Mouse (Mus musculus) bone marrow macrophage, adult 2 months (primary cell): Measurements from ENCODE around the gene Ost4. TPM values are rescaled to one million over a fixed set of nuclear protein-coding genes. Genes with fewer than 3 reads are reported as not detected.

Source experiments
- H3K27ac ChIP-seq: 2 replicates; pipeline ENCODE4 v1.5.1; 2012; ENCODE audit warnings: low read depth, low read length; ENCODE audit not compliant: insufficient read depth
- H3K4me1 ChIP-seq: 2 replicates; pipeline ENCODE4 v1.6.1; 2012; ENCODE audit warnings: low read length; ENCODE audit not compliant: control insufficient read depth, insufficient read depth
- H3K4me3 ChIP-seq: 2 replicates; pipeline ENCODE4 v1.5.1; 2012; ENCODE audit warnings: mild to moderate bottlenecking, low read length, moderate library complexity; ENCODE audit not compliant: insufficient read depth
- CTCF ChIP-seq: IDR thresholded peaks from 2 replicates; pipeline ENCODE4 v1.5.1; 2012; ENCODE audit warnings: low read depth, mild to moderate bottlenecking, low read length, moderate library complexity
- POLR2A ChIP-seq: IDR thresholded peaks from 2 replicates; pipeline ENCODE4 v1.6.1; 2012; ENCODE audit warnings: mild to moderate bottlenecking, low read depth, low read length, borderline replicate concordance
- polyA plus RNA-seq: library from polyadenylated mRNA; stranded (reverse); fragments of >200 nt; gene quantifications from 2 replicates; pipeline ENCODE4 v1.2.4, GENCODE M21; 2012; ENCODE audit not compliant: missing spikeins, insufficient read depth, insufficient read length

Ost4 gene
- 317 and 358 TPM in 2 replicates for polyA plus RNA-seq

DNA sequence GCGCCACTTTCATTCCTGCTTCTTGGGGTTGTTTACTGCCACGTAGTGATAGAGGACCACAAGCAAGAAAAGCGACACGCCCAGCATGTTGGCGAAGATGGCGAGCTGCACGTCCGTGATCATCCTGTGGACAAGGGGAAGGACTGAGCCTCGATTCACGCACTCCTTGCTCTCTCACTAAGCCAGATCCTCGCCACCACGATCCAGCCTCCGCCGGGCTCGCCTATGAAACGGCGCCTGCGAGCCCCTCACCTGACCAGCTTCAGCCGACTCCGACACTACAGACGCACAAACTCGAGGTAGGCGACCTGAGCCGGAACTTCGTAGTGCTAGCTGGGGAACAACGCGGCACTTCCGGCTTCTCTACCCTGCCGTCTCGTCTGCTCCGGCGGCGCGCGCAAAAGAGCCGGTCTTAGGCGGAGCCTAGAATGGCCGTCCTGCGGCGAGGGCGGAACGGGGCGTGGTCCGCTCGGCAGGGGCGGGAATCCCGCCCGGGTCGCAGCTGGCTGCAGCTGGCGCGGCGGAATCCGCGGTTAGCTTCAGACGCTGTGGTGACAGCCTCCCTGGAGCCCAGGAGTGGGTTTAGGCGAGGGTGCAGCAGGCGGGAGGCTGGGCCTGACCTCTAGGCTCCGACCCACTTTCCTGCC is at the start of gene Ost4:
Ost4 (minus strand) TSS at position 376 of the 647 bp plus-strand sequence.
- TF ChIP-seq CTCF (no peak), POLR2A (peak; percentile 9; the same call in 1 of the 2 replicates)
- peak within 1 kb of the TSS; percentile 87 for H3K4me3 ChIP-seq
- peak within 1 kb of the TSS; percentile 44 for H3K27ac ChIP-seq
- H3K4me1 ChIP-seq = peaks cover 10% of the 10 kb centered on the region

DNA sequence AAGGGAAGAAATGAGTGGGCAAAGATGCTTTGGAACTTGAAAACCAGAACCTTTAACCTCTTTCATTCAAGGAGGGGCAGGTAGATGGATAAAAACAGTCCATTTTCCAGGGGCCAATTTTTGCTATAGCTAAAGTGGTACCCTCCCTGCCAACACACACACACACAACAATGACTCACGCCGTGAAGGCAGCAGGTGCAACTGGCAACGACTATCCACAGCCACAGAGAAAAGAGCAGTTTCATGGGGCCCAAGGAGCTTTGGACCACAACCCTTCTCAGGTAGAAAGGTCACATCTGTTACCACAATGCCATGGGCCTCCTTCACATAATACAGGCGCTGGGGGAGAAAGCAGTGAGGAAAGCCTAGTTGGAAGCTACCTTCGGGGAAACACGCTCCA is 48.2 kb upstream of the Ost4 start:
- Histone ChIP-seq H3K4me3 (no peak overlapping the region), H3K4me1 (peaks cover 20% of the 10 kb centered on the region), H3K27ac (no peak overlapping the region)
- TF ChIP-seq POLR2A = no peak
- TF ChIP-seq CTCF = no peak

DNA sequence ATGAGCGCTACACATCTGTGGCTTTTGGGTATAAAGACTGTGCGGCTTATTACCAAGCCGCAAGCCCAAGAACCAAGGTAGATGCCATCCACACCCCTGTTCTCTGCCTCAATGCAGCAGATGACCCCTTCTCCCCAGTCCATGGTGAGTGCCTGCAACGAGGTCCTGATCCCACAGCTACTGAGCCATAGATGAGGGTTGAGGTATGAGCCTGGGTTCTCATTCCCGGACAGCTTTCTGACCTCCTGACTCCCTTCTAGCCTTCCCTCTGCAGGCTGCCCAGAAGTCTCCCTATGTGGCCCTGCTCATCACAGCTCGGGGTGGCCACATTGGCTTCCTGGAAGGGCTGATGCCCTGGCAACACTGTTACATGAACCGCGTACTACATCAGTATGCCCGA is 47.0 kb upstream of the Ost4 start:
- no peak for TF ChIP-seq CTCF
- TF ChIP-seq POLR2A = no peak
- H3K4me3 ChIP-seq = no peak overlapping the region
- H3K4me1 ChIP-seq = peaks cover 23% of the 10 kb centered on the region
- H3K27ac ChIP-seq = no peak overlapping the region

DNA sequence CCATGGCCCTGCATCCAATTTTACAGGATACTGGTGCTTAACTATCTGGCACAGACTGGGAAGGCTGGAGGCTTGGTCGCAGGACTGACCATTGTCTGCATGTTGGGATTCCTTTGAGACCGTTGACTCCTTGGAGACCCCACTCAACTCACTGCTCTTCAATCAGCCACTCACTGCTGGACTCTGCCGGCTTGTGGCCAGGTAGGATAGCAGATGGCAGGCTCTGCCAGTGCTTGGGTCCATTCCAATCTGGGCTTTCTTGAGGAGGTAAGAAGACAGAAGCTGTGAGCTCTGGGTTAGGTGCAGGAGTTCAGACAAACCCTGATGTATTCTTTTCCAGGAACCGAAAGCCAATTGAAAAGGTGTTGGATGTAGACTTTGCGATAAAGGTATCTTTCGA is 46.5 kb upstream of the Ost4 start:
- no peak for TF ChIP-seq POLR2A
- no peak for TF ChIP-seq CTCF
- peaks cover 27% of the 10 kb centered on the region for H3K4me1 ChIP-seq
- H3K27ac ChIP-seq = no peak overlapping the region
- no peak overlapping the region for H3K4me3 ChIP-seq

DNA sequence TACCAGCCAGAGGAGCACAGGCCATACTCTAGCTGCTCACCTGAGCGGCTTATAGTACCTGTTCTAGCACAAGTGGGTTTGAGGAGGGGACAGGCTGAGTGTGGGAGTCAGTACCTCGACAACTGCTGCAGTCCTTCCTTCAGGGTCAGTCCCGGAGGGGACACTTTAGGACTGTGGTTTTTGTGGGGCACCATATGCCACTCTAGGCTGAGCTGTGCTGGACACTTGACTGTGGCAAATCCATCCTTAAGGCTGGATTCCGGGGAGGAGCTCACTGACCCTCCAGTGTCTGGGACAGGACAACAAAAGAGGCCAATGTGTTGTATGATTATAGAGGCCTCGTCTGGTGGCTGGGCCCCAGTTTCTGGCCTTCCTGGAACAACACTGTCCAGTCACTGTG is 45.0 kb upstream of the Ost4 start:
- TF ChIP-seq CTCF = no peak
- no peak for TF ChIP-seq POLR2A
- no peak overlapping the region for H3K4me3 ChIP-seq
- H3K27ac ChIP-seq = no peak overlapping the region
- H3K4me1 ChIP-seq = peaks cover 13% of the 10 kb centered on the region

DNA sequence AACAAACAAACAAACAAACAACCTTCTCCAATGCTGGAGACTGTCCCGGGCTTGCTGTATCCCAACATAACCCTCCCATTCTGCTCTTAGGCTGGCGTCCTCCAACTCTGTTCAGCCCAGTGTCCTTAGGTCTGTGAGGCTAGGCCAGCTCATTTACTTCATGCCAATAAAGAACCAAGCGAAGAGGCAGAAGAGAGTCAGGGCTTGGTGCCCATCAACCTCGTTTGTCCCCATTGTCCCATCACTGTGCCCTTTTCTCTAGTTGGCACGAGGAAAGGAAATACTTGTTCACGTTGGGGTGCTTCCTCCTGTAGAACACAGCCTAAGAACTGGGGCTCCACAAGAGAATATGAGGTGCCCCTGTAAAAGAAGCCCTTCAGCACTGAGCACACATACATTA is 44.1 kb upstream of the Ost4 start:
- H3K4me1 ChIP-seq = peaks cover 13% of the 10 kb centered on the region
- no peak overlapping the region for H3K27ac ChIP-seq
- no peak overlapping the region for H3K4me3 ChIP-seq
- no peak for TF ChIP-seq POLR2A
- TF ChIP-seq CTCF = no peak

DNA sequence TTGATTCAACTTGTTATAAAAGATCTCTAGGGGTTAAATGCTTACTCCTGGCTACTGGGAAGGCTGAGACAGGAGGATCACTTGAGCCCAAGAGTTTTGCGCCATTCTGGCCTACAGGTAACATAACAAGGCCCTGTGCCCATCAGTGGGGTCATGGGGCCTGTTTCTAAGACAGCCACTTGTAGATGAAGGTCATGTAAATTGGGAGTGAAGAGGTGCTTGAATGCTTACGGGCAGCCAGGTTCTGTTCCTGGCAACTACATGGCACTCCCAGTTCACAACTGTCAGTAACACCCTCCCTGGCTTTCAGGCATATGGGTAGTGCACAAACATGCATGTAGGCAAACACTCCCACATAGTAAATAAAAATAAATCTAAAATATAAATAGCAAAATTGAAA is 43.3 kb upstream of the Ost4 start:
- no peak overlapping the region for H3K27ac ChIP-seq
- TF ChIP-seq POLR2A (no peak), CTCF (no peak)

DNA sequence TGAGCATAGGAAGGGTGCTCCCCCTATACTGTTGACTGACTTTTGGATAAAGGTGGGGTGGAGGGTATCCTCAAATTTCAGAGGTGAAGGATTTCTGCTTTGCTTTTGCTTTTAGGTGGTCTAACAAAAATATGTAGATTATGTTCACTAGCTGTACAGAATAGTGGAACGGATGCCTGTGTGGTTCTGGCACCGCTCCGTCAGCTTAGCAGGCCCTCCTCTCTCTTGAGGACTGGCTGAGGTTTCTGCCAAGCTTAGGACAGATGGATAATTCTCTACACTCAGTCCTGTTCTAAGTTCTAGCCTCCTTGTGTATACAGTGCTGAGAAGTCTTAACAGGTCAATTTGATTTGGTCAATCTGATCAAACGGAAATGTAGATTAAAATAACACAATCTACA is 42.9 kb upstream of the Ost4 start:
- TF ChIP-seq POLR2A (no peak), CTCF (no peak)
- Histone ChIP-seq H3K4me3 (peak overlapping the region; percentile 80), H3K27ac (peak overlapping the region; percentile 42; the same call in 1 of the 2 replicates), H3K4me1 (peaks cover 13% of the 10 kb centered on the region)

More for the DNA sequence above, 43.3 kb upstream of the Ost4 start:
- peaks cover 13% of the 10 kb centered on the region for H3K4me1 ChIP-seq
- no peak overlapping the region for H3K4me3 ChIP-seq

DNA sequence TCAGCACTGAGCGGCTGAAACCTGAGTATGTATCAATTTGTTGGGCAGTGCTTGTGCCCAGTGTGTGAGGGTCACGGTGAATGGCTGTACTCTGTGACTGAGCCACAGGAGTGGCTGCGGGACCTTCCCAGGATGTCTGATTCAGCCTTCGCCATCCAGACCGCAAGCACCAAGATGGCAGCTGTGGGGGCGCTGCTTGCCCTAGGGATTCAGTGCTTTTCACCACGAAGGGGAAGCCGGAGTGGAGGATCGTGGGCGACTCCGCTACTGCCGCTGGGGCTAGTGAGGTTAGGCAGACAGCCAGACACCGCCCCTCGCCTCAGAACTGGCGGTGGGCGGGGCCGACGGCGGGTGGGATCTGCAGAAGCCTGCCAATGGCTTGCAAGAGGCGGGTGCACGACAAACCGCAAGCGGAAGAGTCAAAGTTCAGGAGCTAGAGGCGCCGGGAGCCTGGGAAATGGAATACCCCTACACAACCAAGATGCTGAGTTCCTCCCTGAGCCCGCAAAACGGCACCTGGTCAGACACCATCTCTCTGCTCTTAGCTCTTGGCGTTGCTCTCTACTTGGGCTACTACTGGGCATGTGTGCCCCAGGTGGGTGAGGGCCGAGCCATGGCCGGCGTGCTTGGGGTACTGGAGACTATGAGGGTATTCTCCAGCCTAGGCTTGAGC is 42.2 kb upstream of the Ost4 start:
- TF ChIP-seq CTCF (no peak), POLR2A (no peak)
- Histone ChIP-seq H3K4me1 (peaks cover 13% of the 10 kb centered on the region), H3K27ac (peak overlapping the region; percentile 72), H3K4me3 (peak overlapping the region; percentile 80)

DNA sequence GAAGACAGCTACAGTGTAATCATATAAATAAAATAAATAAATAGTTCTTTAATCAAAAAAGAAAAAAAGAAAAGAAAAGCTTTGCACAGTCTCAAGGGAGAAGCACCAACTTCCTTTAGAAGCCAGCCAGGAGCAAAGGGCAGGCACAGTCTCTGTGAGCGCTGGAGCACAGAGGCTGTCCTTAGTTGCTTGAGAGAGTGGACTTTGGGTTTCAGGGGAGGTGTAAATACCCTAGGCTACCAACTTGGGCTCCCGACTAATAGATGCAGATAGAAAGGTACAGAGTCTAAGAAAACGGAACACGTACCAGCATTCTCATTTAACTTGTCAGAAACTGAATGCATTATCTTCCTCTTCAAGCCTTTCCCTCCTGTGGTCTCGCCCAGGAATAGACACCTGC is 41.0 kb upstream of the Ost4 start:
- Histone ChIP-seq H3K4me1 (peaks cover 13% of the 10 kb centered on the region), H3K27ac (no peak overlapping the region), H3K4me3 (no peak overlapping the region)
- TF ChIP-seq CTCF (no peak), POLR2A (no peak)
